Mouse (Mus musculus) spleen, postnatal 36 days (tissue): ENCODE measurements around the gene Plcb4.

Experiments used
- DNase-seq, 2 experiments: peaks; one replicate each; pipeline ENCODE4 v3.0.0; 2022; ENCODE audit warnings: low spot score in 2 of 2, mixed read lengths in 1 of 2

The Plcb4 gene

DNA sequence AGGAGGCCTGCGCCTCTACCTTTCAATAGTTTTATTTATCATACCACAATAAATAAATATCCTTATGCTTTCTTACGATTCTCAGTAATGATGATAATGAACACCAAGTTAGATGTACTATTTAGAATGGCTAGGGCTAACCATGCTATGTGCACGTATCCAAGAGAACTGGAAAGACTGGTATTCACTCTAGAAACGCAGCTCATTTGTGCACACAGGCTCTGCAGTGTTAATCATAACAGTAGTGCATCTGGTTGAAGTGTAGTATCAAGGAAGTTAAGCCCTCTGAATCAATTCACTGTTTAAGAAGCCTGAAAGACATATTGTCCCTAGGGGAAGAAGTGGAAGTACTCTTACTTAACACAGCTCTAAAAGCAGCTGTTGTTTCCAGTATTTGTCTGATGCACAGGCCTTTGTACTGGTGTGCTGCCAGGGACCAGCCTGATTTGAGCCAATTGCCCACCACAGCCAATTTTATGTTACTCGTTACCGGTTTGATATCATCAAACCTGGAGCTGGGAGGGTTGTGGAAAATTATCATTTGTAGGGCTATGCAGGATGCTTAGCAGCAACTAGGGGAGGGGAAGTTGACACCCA is 100.8 kb downstream of the Plcb4 start:
- DNase-seq: no peak

GRCm38 (mm10) chr2:135761226-135761802 is 102.5 kb downstream of the Plcb4 start:
- DNase-seq: no peak

DNA sequence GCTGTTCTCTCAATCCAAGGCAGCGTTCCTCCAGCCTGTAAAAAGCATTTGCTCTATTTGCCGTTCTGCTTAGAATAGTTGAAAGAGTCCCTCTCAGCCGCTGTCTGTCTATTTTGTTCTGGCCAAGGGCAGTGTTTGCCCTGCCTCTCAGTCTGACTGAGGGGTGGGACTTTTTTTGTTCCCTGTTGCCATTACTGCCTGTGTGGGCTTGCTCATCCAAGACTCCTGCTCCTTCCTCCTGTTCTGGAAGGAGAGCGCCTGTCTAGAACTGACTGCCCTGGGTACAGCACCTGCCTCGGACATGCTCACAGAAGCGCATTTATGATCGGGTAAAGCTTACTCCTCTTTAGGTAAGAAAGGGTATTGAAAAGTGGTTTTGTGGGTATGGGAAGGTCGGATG is 105.9 kb downstream of the Plcb4 start:
- no peak for DNase-seq

DNA sequence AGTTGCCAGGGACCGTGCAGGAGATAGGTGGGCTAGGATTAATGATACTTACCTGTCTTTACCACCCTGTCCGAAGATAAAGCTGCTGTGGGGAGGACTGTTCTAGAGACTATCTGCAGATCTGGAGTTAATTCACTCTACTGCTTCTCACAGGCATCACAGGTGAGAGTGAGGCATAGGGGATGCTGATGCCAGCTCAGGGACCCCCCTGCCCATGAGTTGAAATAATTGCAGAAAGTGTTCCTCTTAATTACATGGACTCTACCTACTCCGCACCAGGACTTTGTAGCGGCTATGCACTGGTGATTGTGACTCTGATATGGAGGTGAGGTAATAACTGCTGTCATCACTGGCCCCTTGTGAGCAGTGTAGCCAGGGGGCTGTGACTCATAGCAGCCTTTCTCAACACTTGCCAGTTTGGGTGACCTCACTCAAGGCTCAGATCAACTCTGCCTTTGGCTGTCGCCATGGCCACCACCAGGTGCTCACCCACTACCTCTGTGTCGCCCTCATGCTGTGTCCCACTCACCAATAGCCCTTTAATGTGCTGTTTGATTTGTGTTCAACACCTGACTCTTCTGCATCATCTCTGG is 107.8 kb downstream of the Plcb4 start:
- no peak for DNase-seq

DNA sequence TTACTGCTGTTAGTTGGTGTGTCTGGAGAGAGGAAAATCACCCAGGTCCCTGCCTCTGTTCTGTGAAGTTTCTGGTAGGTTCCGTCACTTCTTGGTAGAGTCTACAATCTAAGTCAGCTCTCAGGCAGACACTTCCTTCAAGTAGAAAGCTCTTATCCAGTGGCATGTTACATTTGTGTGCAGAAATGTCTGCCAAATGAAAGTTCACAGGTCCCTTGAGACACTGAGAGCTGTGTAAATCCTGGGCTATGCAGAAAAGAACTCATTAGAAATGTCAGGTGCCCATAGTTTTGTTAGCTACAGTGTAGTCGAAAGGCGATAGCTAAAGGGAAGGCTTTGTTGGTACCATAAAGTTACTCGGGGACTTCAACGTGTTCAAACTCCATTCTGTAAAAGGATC is 108.7 kb downstream of the Plcb4 start:
- DNase-seq: no peak

GRCm38 (mm10) chr2:135769701-135770100 is 110.9 kb downstream of the Plcb4 start:
- DNase-seq: no peak

GRCm38 (mm10) chr2:135770226-135770625 is 111.4 kb downstream of the Plcb4 start:
- DNase-seq: no peak

GRCm38 (mm10) chr2:135773194-135773972 is 114.6 kb downstream of the Plcb4 start:
- DNase-seq: no peak

- DNase-seq: no peak
Observed at GRCm38 (mm10) chr2:135775026-135775425, 116.2 kb downstream of the Plcb4 start.

GRCm38 (mm10) chr2:135776131-135776775 is 117.4 kb downstream of the Plcb4 start:
- no peak for DNase-seq

- no peak for DNase-seq
Observed at GRCm38 (mm10) chr2:135781391-135781790, 122.6 kb downstream of the Plcb4 start.

DNA sequence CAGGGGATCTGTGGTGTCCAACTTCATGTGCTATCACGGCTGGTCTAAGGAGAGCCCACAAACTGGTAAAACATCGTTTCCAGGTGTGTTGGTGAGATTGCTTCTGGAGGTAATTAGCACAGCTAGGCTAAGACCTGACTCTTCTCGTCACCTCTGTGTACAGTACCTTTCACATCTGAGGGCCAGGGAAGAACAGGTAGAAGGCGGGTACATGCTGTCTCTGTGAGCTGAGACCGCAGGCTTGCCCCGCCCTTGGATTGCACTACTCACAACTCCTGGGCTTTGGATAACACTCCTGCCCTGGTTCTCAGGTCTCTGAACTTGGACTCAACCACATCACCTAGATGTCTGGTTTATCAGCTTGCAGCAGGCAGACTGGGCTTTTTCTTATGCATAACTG is 128.6 kb downstream of the Plcb4 start:
- DNase-seq: no peak

DNA sequence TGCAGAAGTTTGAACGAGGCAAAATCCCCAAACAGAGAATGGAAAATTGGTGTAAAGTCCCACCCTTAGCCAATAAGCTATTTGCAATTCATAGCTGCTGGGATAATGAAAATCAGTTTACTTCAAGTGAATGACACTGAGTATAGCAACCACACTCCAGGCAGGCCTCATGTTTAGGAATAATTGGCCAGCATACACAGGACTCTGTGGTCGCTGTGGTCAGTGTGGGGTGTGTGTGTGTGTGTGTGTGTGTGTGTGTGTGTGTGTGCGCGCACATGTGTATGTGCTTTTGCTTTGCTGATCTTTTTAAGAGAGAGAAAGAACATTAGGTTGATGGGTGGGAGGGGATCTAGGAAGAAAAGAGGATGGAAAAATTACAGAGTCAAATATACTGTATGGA is 134.1 kb downstream of the Plcb4 start:
- no peak for DNase-seq

DNA sequence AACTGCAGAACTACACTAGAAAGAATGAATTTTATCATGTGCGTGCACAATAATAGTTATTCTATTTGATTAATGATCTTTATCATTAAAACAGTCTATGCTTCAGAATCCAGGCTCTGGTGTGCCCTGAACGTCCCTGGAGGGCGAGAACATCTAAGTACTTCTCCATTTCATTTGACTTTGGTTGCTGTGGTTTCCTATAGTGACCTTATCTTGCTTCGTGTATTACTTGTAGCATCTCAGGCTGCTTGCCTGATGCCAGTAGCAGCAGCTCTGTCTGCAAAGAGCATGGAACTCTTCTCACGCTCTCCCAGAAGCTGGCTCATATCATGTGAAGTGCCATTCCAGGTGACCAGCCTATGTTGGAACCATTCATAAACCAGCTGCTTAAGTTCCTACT is 137.9 kb downstream of the Plcb4 start:
- DNase-seq: peak in 1 of 2 experiments; percentile 22

- peak; percentile 32 to 50 for DNase-seq
Observed at GRCm38 (mm10) chr2:135797677-135798546, 139.1 kb downstream of the Plcb4 start.

DNA sequence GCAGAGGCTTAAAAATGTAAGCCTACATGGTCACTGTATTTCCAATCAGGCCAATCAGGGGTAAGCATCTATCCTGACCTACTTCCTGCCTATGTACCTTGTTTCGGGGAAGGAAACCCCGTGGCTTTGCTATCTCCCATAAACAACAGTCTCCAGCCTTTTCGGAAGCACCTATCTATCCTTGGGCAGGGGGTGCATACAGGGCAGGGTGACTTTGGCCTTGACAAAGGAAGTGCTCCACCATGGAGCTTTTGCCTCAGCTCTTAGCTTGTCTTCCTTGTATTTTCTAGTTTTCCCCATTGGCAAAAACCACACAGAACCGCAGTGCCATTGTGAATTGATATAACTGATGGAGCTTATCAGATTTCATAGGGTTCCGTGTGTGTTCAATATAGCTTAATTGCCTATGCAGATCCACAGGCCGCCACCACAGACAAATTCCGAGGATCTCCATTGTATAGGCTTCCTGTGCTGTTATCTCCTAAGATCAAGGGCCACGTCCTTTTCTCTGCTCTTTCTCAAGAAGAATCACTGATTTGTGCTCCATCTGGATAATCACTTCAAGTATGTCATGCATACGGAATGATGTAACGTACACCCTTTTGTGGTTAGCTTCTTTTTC is 140.4 kb downstream of the Plcb4 start:
- no peak for DNase-seq

DNA sequence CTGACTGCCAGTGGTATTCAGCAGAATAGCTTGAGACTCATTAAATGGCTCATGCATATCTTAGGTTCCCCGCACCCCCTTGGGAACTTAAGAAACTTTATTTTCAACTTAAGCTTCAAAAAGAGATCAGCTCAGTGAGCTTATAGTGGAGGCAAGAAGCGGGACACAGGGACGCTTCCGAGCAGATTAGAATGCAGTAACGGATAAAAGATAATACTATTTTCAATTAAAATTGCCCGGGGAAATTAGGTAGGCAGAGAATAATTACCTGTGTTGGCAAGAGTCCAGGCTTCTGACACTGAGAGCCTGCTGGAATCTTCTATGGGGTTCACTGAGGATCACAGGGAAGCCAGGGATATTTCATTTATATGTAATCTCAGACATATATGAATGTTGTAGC is 141.6 kb downstream of the Plcb4 start:
- no peak for DNase-seq

- DNase-seq: no peak
Observed at GRCm38 (mm10) chr2:135802878-135803450, 144.2 kb downstream of the Plcb4 start.

DNA sequence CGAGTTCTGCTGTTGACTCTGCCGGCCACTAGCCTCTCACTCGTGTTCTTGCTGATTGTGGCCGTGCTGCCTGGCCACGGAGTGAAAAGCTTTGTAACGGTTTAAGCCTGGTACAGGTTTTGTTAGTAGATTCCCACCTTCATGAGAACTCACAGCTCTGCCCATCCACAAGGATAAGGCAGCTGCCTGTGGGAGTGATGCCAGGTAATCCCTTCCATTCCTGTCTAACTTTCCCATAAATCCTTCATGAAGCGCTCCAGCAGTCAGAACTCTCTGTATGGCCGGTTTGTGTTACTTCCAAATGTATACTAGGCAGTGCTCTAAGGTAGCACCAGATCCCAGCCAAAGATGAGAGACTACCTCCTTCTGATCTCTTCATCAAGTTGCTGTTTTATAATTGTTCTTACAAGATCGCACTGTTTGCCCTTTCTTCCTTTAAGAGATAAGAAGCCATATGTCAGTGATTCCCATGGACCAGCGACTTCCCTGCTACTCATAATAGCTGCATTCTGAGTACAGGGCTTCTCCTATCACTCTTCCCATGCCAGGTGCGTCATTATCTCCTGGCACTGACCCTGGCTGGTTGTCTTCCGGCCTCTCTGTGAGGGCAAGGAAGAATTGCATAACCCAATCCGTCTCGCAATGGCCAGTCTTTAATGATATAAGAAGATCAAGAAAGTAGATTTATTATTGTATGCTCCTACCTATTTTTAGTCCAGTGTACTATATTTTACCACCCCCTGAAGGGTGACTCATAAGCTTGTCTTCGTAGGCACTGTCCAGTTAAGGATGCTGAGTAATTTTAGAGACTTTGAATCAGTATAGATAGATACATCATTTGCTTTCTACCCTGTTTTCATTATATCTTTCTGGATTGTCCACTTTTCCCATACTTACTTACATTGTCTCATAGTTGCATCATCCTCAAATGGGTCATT is 147.2 kb downstream of the Plcb4 start:
- DNase-seq: no peak
